Mouse (Mus musculus): ENCODE results near the gene Trpv4. TPM values are rescaled to one million over a fixed set of nuclear protein-coding genes. Genes with fewer than 3 reads are reported as not detected.

Trpv4 gene
- total RNA-seq, 4 experiments from 2014 or later = 3.2 to 6.5 (median 4.9) TPM

- no peak for DNase-seq (ENCODE audit: low spot score)
Measured at GRCm38 (mm10) chr5:114589454-114589853, 68.8 kb downstream of the Trpv4 start.

DNA sequence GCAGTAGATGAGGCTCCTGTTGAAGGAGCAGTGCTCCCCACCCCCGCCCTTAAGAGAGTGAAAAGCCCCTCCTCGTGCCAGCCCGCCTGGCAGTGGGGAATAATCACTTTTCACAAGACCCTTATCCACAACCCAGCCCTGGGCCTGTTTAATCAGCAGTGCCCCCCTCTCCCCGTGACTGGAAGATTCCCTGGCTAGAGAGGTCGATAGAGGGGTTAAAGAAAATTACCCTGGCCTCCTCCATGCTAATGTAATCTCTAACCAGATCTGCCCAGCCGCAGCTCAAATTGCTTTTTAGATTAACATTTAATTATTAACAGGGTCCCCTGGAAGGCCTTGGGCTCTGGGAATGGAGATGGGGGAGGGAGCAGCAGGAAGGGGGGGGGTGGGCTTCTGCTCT, 69.2 kb downstream of the Trpv4 start:
- no peak for DNase-seq (ENCODE audit: low spot score)

DNA sequence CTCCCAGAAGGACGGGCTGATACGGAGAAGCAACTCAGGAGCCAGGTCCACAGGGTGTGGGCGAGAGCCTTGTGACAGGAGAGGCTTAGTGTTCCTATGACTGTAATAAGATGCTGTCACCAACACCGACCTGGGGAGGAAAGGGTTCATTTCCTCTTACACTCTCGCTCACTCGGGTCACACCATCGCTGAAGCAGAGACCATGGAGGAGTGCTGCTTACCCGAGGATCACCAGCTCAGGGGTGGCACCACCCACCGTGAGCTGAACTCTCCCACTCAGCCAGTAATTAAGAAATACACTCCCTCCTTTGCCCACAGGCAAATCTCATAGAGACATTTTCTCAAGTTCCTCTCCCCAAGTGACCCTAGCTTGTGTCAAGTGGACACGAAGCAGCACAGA, 69.8 kb downstream of the Trpv4 start:
- DNase-seq (ENCODE audit: low spot score) = no peak

DNA sequence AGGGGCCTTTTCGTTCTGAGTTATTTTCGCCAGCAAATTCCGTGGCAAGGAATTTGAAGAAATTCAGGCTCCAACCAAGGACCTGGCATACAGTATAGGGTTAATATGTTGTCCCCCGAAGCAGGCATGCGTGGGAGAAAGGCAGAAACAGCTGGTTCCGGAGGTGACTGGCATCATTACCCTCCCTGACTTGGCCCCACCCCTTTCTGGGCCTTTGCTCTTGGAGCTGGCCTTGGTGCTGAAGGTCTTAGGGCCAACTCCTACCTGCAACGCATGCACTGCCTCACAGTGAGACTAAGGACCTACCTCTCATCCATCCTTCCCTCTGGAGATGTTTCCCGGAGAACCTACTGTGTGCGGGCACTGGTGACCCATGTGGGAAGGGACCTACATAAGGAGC, 70.3 kb downstream of the Trpv4 start:
- no peak for DNase-seq (ENCODE audit: low spot score)

GRCm38 (mm10) chr5:114585682-114586081, 72.5 kb downstream of the Trpv4 start:
- DNase-seq (ENCODE audit: low spot score) = no peak

DNA sequence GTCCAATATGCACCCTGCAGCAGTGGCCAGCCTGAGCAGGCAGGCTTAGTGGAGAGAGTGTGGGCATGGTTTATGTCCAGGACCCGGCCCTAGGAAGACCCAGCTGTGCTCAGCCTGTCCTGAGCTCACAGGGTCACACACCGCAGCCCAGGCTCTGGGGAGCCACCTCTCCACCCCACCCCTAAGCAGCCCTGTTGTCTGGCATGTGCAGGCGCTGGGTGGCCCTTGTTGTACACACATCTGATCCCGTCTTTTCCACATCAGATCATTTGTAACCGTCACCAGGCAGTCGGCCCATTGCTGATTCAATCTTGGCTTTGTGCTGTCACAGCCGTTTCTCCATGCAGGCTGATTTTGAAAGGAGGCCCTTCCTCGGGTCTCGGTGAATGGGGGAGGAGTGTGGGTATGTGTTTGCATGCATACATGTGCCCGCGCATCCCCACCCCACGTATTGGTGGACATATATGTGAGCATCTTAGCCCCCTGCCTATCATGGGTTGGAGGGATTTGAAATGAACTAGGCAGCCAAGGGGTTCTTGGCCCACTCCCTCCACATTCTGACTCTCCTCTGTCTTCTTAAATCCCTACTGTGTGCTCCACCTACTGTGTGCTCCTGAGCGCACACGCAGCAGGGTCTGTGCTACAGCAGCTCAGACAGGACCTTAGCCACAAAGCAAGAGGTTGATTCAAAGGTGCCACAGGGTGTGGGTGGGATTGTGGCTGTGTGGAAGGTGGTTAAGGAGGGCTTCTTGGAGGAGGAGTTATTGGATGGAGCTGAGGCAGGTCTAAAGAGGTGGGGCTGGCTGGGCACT, 73.7 kb downstream of the Trpv4 start:
- no peak for DNase-seq (ENCODE audit: low spot score)

GRCm38 (mm10) chr5:114583490-114584175, 74.6 kb downstream of the Trpv4 start:
- DNase-seq (ENCODE audit: low spot score) = no peak

DNA sequence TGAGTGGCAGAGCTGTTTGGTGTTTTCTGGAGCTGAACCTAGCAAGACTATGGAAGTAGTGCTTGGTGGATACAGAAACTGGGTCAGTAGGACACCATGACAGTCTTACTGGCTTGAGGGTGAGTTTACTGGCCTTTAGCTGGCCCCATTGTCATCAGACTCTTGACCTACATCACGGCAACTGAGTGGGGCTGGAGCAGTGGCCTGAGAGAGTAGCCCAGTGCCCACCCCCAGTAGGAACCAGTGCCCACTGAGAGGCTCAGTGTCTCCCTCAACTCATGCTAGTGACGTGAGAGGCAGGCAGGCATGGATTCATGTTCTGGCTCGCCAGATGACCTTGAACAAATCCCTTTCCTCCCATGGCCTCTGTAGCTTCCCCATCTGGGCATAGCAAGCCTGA, 75.2 kb downstream of the Trpv4 start:
- no peak for DNase-seq (ENCODE audit: low spot score)

GRCm38 (mm10) chr5:114581486-114581885, 76.7 kb downstream of the Trpv4 start:
- no peak for DNase-seq (ENCODE audit: low spot score)

- no peak for DNase-seq (ENCODE audit: low spot score)
Measured at GRCm38 (mm10) chr5:114579714-114580357, 78.4 kb downstream of the Trpv4 start.

DNA sequence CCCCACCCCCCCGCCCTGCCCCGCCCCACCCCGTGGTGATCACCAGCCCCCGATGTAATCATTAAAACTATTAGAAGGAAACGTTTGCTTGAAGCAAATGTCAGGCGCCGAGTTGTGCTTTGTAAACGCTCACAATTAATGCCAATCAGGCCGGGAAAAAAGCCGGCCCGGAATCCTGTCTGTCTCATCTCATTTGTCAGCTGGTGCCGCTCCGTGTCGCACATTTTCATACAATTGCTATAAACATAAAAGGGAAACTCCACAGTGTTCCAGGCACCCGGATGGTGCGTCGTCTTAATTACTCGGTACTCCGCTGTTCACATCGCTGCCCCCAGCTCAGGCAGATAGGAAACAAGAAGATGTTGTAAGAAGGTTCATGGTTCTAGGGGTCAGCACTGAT, 79.9 kb downstream of the Trpv4 start:
- no peak for DNase-seq (ENCODE audit: low spot score)

GRCm38 (mm10) chr5:114575986-114576605, 82.1 kb downstream of the Trpv4 start:
- no peak for DNase-seq (ENCODE audit: low spot score)

- no peak for DNase-seq (ENCODE audit: low spot score)
Measured at GRCm38 (mm10) chr5:114575530-114575929, 82.7 kb downstream of the Trpv4 start.

- no peak for DNase-seq (ENCODE audit: low spot score)
Measured at GRCm38 (mm10) chr5:114575010-114575409, 83.2 kb downstream of the Trpv4 start.

- no peak for DNase-seq (ENCODE audit: low spot score)
Measured at GRCm38 (mm10) chr5:114573920-114574628, 84.1 kb downstream of the Trpv4 start.

- DNase-seq (ENCODE audit: low spot score) = no peak
Measured at GRCm38 (mm10) chr5:114572997-114573396, 85.2 kb downstream of the Trpv4 start.

Other genes with a start within 250 kb of the Trpv4 start
- gene Mmab, start 214.4 kb downstream of the Trpv4 start, total RNA-seq (2022) = 10 to 100 TPM; 26.8 to 32.6 (median 27.5) TPM
- 10 to 100 TPM in 2 of 4 experiments, 1 to 10 TPM in 2; 8.3 to 12.7 (median 10.8) TPM for gene Mvk, start 214.2 kb downstream of the Trpv4 start, total RNA-seq (2022)
- 1 to 10 TPM; 1.2 to 2.4 (median 1.7) TPM for gene Fam222a, start 90.4 kb downstream of the Trpv4 start, total RNA-seq (2022)
- gene Gltp, start 32.6 kb upstream of the Trpv4 start, total RNA-seq (2022) = 10 to 100 TPM; 18.4 to 19.2 (median 18.5) TPM
- 1 to 10 TPM; 4.2 to 5.0 (median 4.9) TPM for gene Tchp, start 49.3 kb upstream of the Trpv4 start, total RNA-seq (2022)
- 10 to 100 TPM; 28.0 to 34.3 (median 30.1) TPM for gene Ankrd13a, start 116.3 kb upstream of the Trpv4 start, total RNA-seq (2022)
- gene Git2, start 117.1 kb upstream of the Trpv4 start, total RNA-seq (2022) = 10 to 100 TPM; 27.9 to 34.6 (median 30.5) TPM
- 1 to 10 TPM; 3.6 to 6.3 (median 4.7) TPM for gene 1500011B03Rik, start 165.0 kb upstream of the Trpv4 start, total RNA-seq (2022)
- not detected for gene 4930519G04Rik, start 195.2 kb upstream of the Trpv4 start, total RNA-seq (2022)
- gene Gm9936, start 200.3 kb upstream of the Trpv4 start, total RNA-seq (2022) = not detected
- gene Oasl2, start 238.5 kb upstream of the Trpv4 start, total RNA-seq (2022) = 1 to 10 TPM; 3.5 to 4.6 (median 4.3) TPM